Mouse (Mus musculus) monocyte, adult 5-6 weeks (primary cell): ENCODE data around the gene Zbtb8os. TPM values are rescaled to one million over a fixed set of nuclear protein-coding genes. Genes with fewer than 3 reads are reported as not detected.

Experiments
- ATAC-seq: fragments of 153-309, 156-312 bp; replicated peaks from 2 replicates; pipeline ENCODE4 v1.8.0; 2017; ENCODE audit warnings: mild to moderate bottlenecking; ENCODE audit not compliant: low TSS enrichment, insufficient number of reproducible peaks, severe bottlenecking, poor library complexity, low FRiP score
- total RNA-seq: library from RNA; stranded (forward); fragments of 200-1000, 200-491, 200-594 nt; gene quantifications from 3 replicates; pipeline ENCODE4 v1.2.3, GENCODE M21; 2017

The Zbtb8os gene
- 58.5 to 68.8 TPM (median 66.8 TPM) in 3 replicates for total RNA-seq

DNA sequence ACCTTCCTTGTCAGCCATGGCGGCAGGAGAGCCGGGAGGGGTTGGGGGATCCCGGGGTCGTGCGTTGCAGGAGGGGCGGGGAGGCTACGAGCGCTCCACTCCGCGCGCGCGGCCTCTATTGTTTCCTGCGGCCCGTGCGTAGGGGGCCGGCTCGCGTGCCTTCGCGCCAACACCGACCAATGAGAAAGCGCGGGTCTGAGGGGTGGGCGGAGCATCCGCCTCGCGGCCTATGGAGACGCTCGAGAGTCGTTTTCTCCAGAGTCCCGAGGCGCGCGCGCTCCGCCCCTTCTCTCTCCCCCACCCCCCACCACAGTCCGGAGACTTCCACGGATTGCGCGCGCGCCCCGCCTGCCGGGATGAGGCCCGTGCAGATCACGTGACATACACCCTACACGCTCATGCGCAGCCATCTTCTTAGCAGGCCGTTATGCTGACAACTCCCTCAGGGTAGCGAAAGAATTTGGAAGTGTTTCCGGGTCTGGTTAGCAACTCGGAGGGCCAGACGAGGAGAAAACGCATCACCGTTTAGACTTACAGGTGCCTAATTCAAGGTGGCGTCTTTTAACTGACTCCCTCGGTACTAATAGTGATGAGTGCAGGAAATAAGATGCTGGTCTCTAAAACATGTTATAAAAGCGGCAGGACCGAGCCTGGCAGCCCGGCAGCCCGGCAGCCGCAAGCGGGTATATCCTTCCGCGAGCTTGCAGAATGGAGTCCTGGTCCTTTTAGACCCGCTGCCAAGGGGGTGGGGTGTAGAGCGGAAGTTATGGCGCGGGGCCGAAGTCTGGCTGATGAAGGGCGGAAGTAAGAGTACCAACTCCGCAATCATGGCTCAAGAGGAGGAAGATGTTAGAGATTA lies at the start of gene Zbtb8os, which contains the start of gene Rbbp4:
TSS of gene Zbtb8os (plus strand) at position 480 of the 859 bp plus-strand sequence.
TSS of gene Rbbp4 (minus strand) at position 155 of the 859 bp plus-strand sequence.
- peak; percentile 85 for ATAC-seq

DNA sequence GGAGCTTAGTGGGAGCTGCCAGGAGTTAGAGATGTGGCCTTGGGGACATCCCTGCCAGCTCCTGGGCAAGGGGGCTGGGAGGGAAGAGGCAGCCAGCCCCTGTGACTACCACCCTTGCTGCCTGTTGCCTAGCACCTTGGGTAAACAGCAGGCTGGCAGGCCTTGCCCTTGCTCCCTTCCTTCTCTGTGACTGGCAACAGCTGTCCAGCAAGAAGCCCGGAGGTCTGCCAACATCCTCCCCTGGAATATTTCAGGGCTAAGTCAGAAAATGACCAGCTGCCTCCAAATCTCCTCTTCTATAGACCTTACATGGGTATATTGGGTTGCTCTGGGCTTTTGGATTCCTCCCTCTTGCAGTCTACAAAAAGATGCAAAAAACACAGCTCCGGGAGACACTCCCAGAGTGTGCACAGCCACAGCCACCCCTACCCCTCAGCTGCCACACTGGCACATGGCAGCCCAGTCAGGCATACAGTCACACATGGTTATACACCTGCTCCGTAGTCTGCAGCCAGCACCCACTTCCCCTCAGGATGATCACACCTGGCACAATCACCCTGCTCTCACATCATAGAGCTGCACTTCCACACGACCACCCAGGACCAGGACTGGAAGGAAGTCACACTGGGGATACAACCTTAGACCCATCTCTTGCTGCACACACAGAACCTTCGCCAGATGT lies 49.4 kb upstream of the Zbtb8os start:
- no peak for ATAC-seq

DNA sequence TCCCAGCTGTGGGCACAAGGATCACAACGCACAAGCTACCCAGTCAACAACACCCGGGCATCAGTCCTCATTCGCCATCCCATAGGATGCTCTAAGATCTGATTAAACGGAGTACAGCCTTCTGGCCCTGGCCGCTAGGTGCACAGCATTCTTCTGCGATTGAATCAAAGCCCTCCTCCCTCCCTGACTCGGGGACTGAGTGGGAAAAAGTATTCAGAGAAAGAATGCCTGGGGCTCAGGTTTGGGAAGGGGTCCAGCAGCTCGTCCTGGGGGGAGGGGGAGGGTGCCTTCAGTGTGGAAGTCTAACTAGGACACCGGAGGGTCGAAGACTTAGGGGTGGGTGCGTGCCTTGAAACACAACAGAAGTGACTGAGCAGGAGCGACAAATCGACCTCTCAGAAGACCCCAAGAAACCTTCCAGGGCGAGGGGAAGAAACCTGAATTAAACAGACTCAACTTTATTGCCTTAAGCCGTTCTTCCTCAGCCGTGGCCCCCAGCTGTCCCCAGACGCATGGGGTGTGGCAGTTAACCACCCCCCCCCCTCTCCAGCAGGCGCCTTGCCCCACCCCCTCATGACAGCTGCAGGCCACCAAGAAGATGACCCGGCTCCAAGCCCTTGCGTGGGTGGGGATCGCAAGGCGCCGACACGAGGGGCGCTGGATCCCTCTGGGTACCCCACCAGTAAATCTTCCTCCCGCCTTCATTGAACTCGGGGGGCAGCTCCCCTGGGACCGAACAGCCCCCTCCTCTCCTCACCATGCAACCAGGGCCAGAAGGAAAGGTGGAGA lies 48.6 kb upstream of the Zbtb8os start:
- ATAC-seq: no peak

DNA sequence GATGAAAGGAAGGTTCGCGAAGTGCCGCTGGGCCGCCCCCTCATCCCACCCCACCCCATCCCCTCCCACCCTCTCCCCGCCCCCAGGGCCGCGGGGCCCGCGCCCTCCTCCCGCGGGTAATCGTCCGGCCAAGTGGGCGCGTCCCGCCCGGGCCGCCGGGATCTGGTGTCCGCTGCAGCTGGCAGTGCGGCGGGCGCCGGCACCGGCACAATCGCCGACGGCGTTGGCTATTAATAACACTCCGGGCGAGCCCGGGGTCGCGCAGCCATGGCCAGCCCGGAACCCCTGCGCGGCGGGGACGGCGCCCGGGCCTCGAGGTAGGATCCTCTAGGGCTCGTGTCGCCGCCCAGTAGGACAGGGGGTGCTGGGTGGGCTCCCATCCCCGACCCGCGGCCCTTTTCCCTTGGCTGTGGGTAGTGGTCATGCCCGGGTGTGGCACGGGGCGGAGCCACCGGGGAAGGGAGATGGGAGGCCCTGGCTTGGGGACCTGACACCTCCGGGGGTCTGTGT lies 48.0 kb upstream of the Zbtb8os start, which contains the start of gene Sync:
TSS of gene Sync (plus strand) at position 146 of the 510 bp plus-strand sequence.
- no peak for ATAC-seq

DNA sequence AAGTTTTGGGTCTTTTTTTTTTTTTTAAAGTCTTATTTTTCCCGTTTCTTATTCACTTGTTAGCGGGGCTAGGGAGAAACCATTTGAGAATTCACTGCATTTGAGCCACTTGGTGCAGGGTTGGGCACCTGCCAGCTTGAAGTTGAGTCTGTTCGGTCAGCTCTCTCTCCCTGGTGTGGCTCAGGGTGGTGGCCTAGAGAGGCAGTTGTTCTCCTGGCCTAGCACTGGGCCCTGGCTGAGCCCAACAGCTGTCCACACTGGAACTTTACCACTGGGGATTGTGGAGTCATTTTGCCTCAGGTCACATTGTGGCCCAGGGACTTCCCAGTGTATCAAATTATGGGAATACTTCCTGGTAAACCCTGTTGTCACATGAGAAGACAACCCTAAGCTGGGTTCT lies 47.4 kb upstream of the Zbtb8os start:
- no peak for ATAC-seq

DNA sequence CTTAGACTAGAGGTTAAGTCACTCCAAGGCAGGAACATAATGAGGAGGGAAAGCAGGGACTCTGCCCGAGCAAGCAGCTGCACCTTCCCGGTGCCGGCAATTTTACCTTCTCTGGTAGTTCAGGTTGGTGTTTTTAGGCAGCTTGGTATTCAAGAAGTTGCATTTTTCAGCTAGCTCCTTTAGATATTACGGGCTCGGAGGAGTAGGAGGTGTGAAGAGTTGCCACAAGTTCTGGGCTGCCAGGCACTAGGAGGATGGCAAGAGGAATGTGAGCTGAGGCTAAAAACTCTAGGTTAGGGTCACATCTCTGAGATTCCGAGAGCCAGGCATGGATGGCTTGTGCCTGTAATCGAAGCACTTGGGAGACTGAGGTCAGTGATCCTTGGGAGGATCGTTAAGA lies 45.8 kb upstream of the Zbtb8os start:
- no peak for ATAC-seq

DNA sequence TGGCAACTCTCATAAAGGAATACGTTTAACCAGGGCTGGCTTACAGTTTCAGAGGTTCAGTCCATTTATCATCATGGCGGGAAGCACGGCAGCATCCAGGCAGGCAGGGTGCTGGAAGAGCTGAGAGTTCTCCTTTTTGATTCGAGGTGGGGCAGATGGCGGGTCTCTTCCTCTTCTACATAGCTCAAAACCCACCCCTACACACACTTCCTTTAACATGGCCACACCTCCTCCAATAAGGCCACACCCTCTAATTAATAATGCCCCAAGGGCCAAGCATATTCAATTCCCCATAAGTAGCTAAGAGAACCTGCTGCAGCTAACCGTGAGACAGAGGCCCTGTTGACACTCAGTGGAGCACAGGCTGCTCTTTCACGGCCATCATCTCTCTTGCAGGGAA lies 42.7 kb upstream of the Zbtb8os start:
- no peak for ATAC-seq

DNA sequence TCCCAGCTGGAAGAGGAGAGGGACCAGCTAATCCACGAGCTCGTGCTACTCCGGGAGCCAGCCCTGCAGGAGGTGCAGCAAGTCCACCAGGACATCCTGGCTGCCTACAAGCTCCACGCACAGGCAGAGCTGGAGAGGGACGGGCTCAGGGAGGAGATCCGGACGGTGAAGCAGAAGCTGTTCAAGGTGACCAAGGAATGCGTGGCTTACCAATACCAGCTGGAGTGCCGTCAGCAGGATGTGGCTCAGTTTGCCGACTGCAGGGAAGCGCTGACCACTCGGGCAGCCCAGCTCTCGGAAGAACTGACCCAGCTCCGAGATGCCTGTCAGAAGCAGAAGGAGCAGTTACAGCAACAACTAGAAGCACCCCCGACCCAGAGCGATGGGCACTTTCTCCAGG lies 41.8 kb upstream of the Zbtb8os start:
- ATAC-seq: no peak

DNA sequence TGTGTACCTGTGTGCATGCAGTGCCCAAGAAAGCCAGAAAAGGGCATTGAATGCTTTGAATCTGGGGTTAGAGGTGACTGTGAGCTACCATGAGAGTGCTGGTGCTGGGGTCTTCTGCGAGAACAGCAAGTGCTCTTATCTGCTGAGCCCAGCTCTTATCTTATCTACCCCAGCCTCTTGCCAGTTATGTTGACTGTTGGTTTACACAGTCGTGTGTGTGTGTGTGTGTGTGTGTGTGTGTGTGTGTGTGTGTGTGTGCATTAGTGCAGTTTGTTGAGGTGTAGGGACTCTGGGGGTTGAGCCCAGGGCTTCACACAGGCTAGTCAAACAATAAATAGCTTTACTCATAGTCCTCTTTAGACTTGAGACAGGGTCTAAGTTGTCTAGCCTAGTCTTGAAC lies 40.3 kb upstream of the Zbtb8os start:
- ATAC-seq: no peak

DNA sequence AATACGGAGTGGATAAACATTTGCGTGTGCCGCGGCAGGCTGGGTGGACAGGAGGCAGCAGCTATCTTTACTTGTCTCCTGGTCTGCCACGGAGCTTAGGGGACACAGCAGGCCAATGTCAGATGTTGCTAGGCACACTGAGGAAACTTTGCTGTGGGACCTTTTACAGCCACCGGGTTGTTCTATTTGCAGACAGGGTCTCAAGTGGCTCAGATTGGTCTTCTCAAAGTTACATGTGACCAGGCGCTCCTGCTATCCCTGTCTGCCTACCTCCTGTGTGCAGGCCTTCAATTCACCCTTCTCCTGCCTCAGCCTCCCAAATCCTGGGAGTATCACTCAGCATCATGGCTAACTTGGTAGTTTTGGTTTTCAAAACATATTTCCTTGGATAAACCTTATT lies 39.4 kb upstream of the Zbtb8os start:
- no peak for ATAC-seq

DNA sequence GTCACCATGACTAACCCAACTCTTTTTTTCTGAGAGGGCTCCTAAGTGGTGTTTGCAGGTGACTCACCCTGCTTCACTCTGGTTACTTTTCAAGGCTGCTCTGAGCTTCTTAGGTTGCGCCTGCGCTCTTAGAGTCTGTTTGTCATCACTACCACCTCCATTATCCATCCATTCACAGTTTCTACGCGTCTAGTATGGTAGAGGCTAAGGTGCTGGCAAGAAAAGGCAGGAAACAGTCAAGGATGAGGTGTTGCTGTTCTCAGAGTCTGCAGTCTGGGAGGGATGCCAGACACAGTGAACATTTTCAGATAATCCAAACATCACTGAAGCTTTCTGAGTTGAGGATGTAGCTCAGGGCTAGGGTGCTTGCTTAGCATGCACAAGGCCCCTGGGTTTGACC lies 37.8 kb upstream of the Zbtb8os start:
- ATAC-seq: no peak

DNA sequence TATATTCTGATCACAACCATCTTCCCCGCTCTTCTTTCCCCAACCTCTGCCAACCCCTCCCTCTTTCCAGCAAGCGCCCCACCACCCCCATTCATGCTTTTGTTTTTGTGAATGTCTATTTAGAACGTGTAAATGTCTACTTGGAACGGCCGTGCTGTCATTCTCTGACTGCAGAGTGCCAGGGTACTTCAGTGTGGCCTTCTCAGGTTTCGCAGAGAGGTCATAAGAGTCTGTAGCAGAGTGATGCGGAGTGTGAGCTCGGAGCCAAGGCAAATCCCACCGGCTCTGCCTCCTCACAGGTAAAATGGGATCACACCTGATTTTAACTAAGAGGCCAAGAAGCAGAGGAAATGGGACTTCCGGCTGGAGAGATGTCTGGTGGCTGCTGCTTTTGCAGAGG lies 36.4 kb upstream of the Zbtb8os start:
- ATAC-seq: no peak

DNA sequence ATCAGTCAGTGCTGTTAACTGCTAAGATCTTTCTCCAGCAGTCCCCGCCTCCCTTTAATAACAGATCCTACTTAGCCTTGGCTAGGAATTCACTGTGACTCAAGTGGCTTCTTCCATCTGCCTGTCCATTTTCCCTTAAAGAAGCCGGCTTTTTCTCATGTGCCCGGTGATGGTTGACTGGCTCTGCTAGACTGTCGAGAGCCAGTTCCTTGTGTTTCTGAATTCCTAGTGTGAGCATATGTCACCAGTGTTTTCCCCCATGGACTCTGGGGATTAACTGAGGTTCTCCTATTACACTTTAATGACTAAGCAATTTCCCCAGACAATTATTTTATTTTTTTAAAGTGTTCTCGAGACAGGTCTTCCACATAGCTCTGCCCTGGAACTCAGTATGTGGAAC lies 32.1 kb upstream of the Zbtb8os start:
- no peak for ATAC-seq

DNA sequence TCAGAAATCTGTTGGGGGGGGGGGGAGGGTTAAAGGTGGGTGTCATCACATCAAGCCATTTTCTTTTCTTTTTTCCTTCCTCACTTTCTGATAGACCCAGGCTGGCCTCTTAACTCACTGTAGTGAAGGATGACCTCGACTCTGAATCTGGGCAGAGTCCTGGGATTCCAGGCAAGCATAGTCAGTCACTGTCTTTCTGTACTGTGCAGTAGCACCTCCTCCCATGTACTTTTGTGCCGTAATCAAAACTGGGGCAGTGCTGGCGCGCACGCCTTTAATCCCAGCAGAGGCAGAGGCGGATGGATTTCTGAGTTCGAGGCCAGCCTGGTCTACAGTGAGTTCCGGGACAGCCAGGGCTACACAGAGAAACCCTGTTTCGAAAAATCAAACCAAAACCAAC lies 31.7 kb upstream of the Zbtb8os start:
- no peak for ATAC-seq

DNA sequence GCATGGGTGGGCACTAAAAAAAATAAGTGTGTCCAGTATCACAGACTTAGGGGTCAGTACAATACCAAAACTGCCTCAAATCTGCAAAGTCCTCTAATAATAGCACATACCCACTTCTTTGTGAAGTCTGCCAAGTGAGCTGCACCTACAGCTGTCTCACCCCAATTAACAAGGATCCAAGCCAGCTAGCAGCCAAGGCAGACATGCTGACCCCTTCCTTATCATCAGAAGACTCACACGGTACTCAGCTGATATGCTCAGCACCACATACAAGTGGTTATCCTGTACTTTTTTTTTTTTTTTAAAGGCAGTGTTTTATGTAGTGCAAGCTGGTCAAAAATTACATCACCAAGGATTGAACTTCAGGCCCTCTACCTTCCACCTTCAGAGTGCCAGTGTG lies 31.2 kb upstream of the Zbtb8os start:
- ATAC-seq: no peak

DNA sequence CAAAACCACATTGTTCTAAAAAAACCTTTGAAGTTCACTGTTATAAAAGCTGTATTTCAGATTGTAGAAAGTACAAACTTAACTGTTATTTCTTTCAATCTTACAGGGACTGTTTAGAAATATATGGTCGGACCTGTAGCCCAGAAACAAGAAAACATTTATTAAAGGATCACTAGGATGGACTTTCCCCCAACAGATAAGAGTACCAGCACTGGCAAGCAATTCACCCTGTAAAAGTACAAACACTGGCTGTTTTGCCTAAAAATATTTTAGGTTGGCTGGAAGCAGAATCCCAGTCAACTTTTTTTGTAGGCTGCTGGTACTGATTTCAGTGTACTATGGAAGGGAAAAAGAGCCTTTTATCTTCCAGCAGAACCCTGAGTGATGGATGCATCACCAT lies 27.6 kb upstream of the Zbtb8os start:
- no peak for ATAC-seq

DNA sequence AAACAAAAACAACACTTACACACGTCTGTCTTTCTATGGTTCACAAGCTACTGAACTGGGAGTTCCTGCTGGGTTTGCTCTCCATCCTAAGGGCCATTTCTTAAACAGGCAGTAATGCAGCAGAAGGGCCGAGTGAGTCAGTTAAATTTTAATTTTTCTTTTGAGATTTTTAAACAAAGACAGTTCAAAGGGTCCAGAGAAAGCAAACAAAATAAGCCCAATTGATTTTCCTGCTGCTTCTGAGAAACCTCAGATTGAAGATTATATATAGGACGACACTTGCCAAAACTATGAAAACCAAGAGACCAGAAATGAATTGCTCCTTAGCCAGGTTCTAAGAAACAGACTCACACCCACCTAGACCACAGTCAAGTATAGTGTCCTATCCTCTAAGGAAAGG lies 21.6 kb upstream of the Zbtb8os start:
- ATAC-seq: no peak

DNA sequence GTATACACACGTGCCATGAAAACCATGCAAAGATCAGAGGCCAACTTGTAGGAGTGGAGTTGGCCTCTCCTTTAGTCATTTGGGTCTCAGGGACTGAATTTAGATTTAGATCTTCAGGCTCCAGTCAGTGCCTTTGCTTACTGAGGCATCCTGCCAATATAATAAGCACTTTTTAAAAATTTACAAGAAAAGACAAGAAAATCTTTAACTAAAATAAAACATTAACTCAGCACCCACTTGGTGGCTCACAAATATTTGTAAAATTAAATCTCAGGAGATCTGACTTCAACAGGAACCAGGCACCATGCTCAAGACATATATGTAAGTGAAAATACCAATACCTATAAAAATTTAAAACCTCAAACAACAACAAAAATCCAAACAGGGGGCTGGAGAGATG lies 14.6 kb upstream of the Zbtb8os start:
- no peak for ATAC-seq

DNA sequence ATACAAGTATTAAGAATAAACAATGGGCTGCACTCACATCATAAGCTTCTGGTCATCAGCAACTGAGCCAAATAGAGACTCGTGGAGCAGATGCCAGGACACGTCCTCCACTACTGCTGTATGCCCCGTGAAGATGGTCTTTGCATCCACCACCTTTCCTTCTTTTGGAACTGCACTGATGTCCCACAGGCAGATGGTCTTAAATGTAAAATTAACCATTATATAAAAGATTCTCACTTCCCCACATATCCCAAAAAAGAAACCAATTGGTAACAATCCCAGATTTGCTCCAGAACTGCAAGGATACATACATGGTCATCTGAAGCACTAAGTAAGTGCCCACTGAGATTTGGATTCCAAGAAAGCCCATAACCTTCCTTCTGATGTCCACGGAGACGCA lies 13.5 kb upstream of the Zbtb8os start:
- ATAC-seq: no peak
